Mouse (Mus musculus) stomach, embryonic 14.5 days (tissue): ENCODE measurements around the gene Ltb. TPM values are rescaled to one million over a fixed set of nuclear protein-coding genes. Genes with fewer than 3 reads are reported as not detected.
A peak's percentile ranks its signal among the peaks of the same experiment; 100 is the strongest.

Experiments used
- ATAC-seq: fragments of 200-750 bp; cut with Nextera tagmentation; 2 replicates; pipeline ENCODE4 v1.8.0; 2017; ENCODE audit warnings: low read depth, moderate TSS enrichment; ENCODE audit not compliant: insufficient number of reproducible peaks, insufficient read depth, low FRiP score
- H3K27ac ChIP-seq: fragments of 300-500 bp; sonication (generic); 2 replicates; pipeline ENCODE4 v1.5.1; 2014; ENCODE audit warnings: mild to moderate bottlenecking, low read length, moderate library complexity, mixed read lengths
- H3K27me3 ChIP-seq: fragments of 300-500 bp; sonication (generic); 2 replicates; pipeline ENCODE4 v1.6.1; 2014; ENCODE audit warnings: low read length, control low read depth, mixed read lengths; ENCODE audit not compliant: control insufficient read depth, insufficient read depth
- H3K36me3 ChIP-seq: fragments of 300-500 bp; sonication (generic); 2 replicates; pipeline ENCODE4 v1.6.1; 2014; ENCODE audit warnings: mild to moderate bottlenecking, control low read depth, low read length, moderate library complexity, mixed read lengths; ENCODE audit not compliant: control insufficient read depth, insufficient read depth
- H3K4me1 ChIP-seq: fragments of 300-500 bp; sonication (generic); 2 replicates; pipeline ENCODE4 v1.6.1; 2014; ENCODE audit warnings: low read length, control low read depth, mixed read lengths; ENCODE audit not compliant: control insufficient read depth, insufficient read depth
- H3K4me2 ChIP-seq: fragments of 300-500 bp; sonication (generic); replicated peaks from 2 replicates; pipeline ENCODE4 v1.6.1; 2014; ENCODE audit warnings: low read depth, low read length, control low read depth
- H3K4me3 ChIP-seq: fragments of 300-500 bp; sonication (generic); 2 replicates; pipeline ENCODE4 v1.5.1; 2014; ENCODE audit warnings: low read depth, low read length, control low read depth
- H3K9ac ChIP-seq: fragments of 300-500 bp; sonication (generic); replicated peaks from 2 replicates; pipeline ENCODE4 v1.6.1; 2014; ENCODE audit warnings: low read depth, mild to moderate bottlenecking, control low read depth, low read length, moderate library complexity, mixed read lengths
- H3K9me3 ChIP-seq: fragments of 300-500 bp; sonication (generic); 2 replicates; pipeline ENCODE4 v1.6.1; 2016; ENCODE audit warnings: low read depth, low read length, control low read depth; ENCODE audit not compliant: control insufficient read depth
- WGBS: fragments of 180-500 bp; shearing (Covaris S2); extraction: QIAGEN DNeasy Blood & Tissue Kit; methylation state at CpG from one replicate; pipeline ENCODE4 v1.1.7; 2014; 5-methylcytosine and 5-hydroxymethylcytosine counted together
- polyA plus RNA-seq: library from polyadenylated mRNA; unstranded; fragments of >200 nt; fragmentation: Nextera tagmentation; extraction: Ambion mirVana; gene quantifications from 2 replicates; pipeline ENCODE4 v1.2.1, GENCODE M21; 2014

Ltb gene
- polyA plus RNA-seq, 1 experiment from 2014 or later, result 1.4 TPM

DNA sequence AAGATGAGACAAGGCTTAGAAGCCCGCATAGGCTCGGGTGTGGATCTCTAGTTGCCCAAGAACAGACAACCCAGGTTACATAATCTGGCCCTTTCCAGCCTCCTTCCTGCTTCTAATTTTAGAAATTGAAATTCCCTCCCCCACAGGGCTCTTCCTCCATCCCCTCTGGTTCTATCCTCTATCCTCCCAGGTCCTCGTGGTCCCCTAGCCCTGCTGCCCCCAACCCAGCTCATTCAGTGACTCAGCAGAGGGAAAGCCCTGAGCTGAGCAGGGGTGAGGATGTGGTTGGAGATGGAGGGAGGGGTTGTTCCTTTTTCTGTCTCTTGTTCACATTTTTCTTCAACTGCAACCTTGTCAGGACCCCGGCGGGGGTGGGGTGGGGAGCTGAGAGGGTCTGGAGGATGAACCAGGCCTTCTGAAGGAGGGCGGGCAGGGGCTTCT lies 25.4 kb downstream of the Ltb start:
- H3K27me3 ChIP-seq, result no peaks in the 10 kb centered on the region
- ATAC-seq, result no peak
- H3K36me3 ChIP-seq, result peaks cover 4% of the 10 kb centered on the region
- 71% methylated on average over 6 of the region's 6 CpGs for WGBS
- no peak overlapping the region; the same call in 1 of the 2 replicates for H3K27ac ChIP-seq
- peaks cover 3% of the 10 kb centered on the region; the same call in 1 of the 2 replicates for H3K4me1 ChIP-seq
- H3K9ac ChIP-seq, result no peak overlapping the region
- H3K4me2 ChIP-seq, result no peak overlapping the region
- no peaks in the 10 kb centered on the region for H3K9me3 ChIP-seq
- no peak overlapping the region for H3K4me3 ChIP-seq

DNA sequence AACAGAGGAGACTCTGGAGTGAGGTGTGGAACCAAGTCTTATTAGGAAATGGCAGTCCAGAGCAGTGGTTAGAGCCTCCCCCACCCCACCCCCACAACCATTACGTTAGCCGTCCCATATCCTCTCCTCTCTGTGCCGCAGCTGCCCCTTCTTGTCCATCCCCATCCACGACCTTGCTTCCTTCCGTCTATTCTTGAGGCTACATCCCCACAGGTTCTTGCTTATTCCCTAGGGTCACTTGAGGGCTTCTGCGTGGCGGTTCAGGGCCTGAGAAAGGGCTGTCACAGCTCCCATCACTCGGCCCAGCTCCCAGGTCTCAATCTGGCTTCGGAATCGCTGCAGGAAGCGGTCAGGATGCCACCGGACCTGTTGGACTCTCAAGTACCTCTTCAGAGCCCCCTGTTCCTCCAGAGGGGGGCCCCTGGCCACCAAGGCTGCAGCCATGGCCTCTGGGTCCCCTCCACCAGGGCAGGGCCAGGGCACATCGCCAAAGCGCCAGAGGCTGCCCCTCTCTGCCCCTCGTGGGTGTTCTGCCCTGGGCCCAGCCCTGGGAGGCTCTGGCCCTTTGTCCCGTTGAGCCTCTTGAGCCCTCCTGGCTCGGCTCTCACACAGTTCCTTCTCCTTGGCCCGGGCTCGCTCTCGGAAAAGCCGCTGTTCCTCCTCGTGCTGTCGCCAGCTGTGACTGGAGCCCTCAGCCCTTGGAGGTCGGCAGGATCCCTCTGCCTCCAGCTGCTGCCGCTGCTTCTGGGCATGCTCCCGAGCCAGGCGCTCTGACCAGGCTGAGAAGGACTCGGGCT lies 26.1 kb downstream of the Ltb start, which contains the start of gene Gm16181:
Gm16181 (plus strand) TSS at position 679 of the 797 bp plus-strand sequence.
- Histone ChIP-seq H3K4me2 (no peak within 1 kb of the TSS), H3K36me3 (peaks cover 7% of the 10 kb centered on the region), H3K27ac (peak within 1 kb of the TSS; percentile 64; the same call in 1 of the 2 replicates), H3K9me3 (no peaks in the 10 kb centered on the region), H3K4me3 (no peak within 1 kb of the TSS), H3K4me1 (peaks cover 3% of the 10 kb centered on the region; the same call in 1 of the 2 replicates), H3K27me3 (no peaks in the 10 kb centered on the region), H3K9ac (no peak within 1 kb of the TSS)
- ATAC-seq, result 0 out of 2 replicates have a peak, but pooled peaks have one; percentile 54
- WGBS, result 73% methylated on average over 28 of the region's 28 CpGs

DNA sequence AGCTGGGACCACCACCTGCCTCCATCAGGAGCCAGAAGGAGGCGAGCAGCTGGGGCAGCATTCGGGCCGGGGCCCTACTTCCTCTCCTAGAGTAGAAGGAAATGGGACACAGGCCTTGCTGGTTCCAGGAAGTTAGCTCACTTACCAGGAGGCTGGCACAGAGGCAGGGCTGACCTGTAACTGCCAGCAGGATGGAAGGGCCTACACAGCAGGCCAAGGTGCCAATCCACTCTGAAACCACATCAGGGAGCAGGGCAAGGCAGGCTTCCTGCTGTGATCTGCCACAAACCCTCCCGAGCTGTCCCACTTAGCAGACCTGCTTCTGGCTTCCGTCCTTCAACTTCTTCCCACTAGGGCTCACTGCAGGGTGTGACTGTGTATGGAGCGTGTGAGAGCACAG lies 28.1 kb downstream of the Ltb start:
- Histone ChIP-seq H3K4me2 (no peak overlapping the region), H3K27me3 (no peaks in the 10 kb centered on the region), H3K36me3 (peaks cover 8% of the 10 kb centered on the region), H3K9me3 (no peaks in the 10 kb centered on the region), H3K4me1 (peaks cover 3% of the 10 kb centered on the region; the same call in 1 of the 2 replicates), H3K4me3 (no peak overlapping the region), H3K27ac (peak overlapping the region; percentile 48; the same call in 1 of the 2 replicates), H3K9ac (no peak overlapping the region)
- ATAC-seq, result no peak
- 61% methylated on average over 6 of the region's 6 CpGs for WGBS

DNA sequence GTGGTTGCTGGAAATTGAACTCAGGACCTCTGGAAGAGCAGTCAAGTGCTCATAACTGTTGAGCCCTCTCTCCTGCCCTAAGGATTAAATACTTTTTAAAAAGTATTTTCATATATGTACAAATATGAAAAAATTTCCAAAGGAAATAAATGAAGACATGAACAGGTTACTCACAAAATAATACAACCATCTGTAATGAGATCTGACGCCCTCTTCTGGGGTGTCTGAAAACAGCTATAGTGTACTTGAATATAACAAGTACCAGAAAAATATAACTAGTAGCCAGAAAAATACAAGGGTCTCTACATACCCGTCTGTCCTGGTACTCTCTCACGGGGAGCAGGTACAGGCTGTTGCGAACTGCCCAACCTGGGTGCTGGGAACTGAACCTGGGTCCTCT lies 30.4 kb downstream of the Ltb start:
- Histone ChIP-seq H3K27ac (no peak overlapping the region), H3K36me3 (peaks cover 10% of the 10 kb centered on the region), H3K4me2 (no peak overlapping the region), H3K9me3 (no peaks in the 10 kb centered on the region), H3K4me1 (peaks cover 10% of the 10 kb centered on the region; the same call in 1 of the 2 replicates), H3K9ac (no peak overlapping the region), H3K27me3 (no peaks in the 10 kb centered on the region), H3K4me3 (no peak overlapping the region)
- 89% methylated on average over 4 of the region's 4 CpGs for WGBS
- ATAC-seq, result no peak

DNA sequence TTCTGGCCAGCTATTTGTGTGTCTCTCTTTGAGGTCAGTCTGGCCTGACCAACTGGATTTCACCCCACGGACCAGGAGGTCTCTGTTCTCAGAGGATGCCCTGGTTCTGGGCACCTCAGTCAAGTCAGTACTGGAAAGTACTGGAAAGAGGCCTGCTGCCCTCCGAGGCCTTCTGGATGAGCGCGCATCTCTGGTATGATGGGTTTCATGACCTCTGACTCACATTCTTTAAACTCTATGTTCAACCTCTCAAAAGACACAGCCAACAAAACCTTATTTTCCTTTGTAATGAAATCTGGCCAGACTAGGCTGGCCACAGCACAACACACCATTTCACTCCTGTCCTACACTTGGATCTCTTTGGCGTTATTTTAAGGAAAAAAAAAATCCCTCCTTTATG lies 31.2 kb downstream of the Ltb start:
- Histone ChIP-seq H3K4me1 (peaks cover 10% of the 10 kb centered on the region; the same call in 1 of the 2 replicates), H3K9ac (no peak overlapping the region), H3K27me3 (no peaks in the 10 kb centered on the region), H3K9me3 (no peaks in the 10 kb centered on the region), H3K27ac (no peak overlapping the region), H3K4me3 (no peak overlapping the region), H3K36me3 (peaks cover 7% of the 10 kb centered on the region), H3K4me2 (no peak overlapping the region)
- 86% methylated on average over 5 of the region's 5 CpGs for WGBS
- no peak for ATAC-seq

DNA sequence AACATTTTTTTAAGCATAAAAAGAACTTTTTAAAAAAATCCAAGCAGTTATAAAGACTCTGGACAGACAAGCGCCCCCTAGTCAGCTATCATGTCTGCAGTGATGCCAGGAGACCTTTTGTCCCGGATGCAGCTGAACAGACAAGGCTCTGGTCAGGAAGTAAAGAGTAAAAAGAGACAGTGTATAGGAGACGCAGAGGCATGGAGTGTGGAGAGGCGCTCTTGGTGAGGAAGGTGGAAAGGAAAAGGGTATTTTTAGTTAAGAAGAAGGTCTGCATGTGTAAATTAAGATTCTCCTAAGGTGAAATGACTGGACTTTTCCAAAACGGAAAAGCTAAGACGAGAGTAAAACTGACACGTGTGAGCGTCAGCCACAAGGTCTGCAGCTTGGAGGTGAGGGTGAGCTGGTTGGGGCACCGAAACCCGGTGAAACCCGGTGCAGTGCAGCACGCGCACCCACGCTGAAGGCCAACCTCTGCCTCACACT lies 32.4 kb downstream of the Ltb start:
- no peak overlapping the region for H3K4me3 ChIP-seq

DNA sequence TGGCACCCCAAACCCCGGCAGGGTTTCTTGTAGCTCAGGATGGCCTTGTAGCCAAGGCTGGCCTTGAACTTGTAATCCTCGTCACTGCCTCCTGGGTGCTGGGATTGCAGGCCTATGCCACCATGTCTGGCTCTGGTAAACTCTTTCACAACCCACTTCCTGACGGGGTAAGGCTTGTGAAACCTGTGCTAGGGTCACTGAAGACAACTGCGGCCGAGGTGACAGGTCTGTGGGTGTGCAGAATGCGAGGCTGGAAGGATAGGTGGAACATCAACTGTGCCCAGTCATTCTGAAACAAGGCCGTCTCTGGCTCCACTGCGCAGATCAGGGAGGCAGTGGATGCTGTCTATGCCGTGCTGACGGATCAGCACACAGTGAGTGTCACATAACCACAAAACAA lies 36.8 kb downstream of the Ltb start:
- no peak overlapping the region for H3K27ac ChIP-seq
- H3K9me3 ChIP-seq, result no peaks in the 10 kb centered on the region
- no peak overlapping the region for H3K4me2 ChIP-seq
- ATAC-seq, result no peak
- H3K4me3 ChIP-seq, result no peak overlapping the region
- peaks cover 38% of the 10 kb centered on the region for H3K4me1 ChIP-seq
- WGBS, result 93% methylated on average over 10 of the region's 10 CpGs
- H3K36me3 ChIP-seq, result peaks cover 11% of the 10 kb centered on the region; the same call in 1 of the 2 replicates
- no peaks in the 10 kb centered on the region for H3K27me3 ChIP-seq
- no peak overlapping the region for H3K9ac ChIP-seq

More for the DNA sequence above, 32.4 kb downstream of the Ltb start:
- Histone ChIP-seq H3K27me3 (no peaks in the 10 kb centered on the region), H3K36me3 (peaks cover 15% of the 10 kb centered on the region), H3K27ac (no peak overlapping the region), H3K4me2 (no peak overlapping the region), H3K4me1 (peaks cover 15% of the 10 kb centered on the region; the same call in 1 of the 2 replicates), H3K9me3 (no peaks in the 10 kb centered on the region), H3K9ac (no peak overlapping the region)
- 86% methylated on average over 14 of the region's 14 CpGs for WGBS
- ATAC-seq, result no peak

DNA sequence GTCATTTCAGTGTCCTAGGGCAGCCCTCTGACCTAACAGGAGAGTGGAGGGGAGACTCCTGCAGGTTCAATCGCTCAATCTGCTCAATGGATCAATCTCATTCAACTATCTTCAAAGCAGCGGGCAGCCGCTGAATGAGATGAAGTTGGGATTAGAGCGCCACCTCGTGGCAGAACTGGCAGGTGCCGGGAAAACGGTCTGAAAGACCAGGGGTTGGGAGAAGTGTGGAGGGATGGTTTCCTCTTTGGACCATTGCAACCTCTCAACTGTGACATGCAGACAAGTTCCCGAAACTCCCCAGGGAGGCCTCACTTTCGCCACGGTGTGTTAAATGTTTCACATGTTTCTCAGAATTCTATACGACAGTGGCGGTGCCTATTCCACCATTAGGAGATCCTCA lies 37.8 kb downstream of the Ltb start:
- peaks cover 38% of the 10 kb centered on the region for H3K4me1 ChIP-seq

More for the DNA sequence above, 37.8 kb downstream of the Ltb start:
- Histone ChIP-seq H3K36me3 (peaks cover 11% of the 10 kb centered on the region; the same call in 1 of the 2 replicates), H3K27ac (0 out of 2 replicates have a peak overlapping the region, but pooled peaks have one; percentile 82), H3K27me3 (no peaks in the 10 kb centered on the region), H3K9me3 (no peaks in the 10 kb centered on the region), H3K4me2 (no peak overlapping the region), H3K4me3 (no peak overlapping the region), H3K9ac (no peak overlapping the region)
- 17% methylated on average over 12 of the region's 12 CpGs for WGBS
- no peak for ATAC-seq
